Mouse (Mus musculus) myocyte (in vitro differentiated cells): Measurements from ENCODE around the gene Slc24a3. TPM values are rescaled to one million over a fixed set of nuclear protein-coding genes. Genes with fewer than 3 reads are reported as not detected.
A peak's percentile ranks its signal among the peaks of the same experiment; 100 is the strongest.

Source experiments
- H3K27me3 ChIP-seq: one replicate; pipeline ENCODE4 v1.6.1; 2011; ENCODE audit not compliant: control insufficient read depth, insufficient read depth, insufficient read length
- H3K36me3 ChIP-seq: one replicate; pipeline ENCODE4 v1.6.1; 2011; ENCODE audit not compliant: control insufficient read depth, insufficient read depth
- H3K4me2 ChIP-seq: one replicate; pipeline ENCODE4 v1.6.1; 2011; ENCODE audit warnings: low read depth, control low read depth
- H3K4me3 ChIP-seq: one replicate; pipeline ENCODE4 v1.5.1; 2011; ENCODE audit warnings: mild to moderate bottlenecking, control low read depth, moderate library complexity
- H3K79me2 ChIP-seq: one replicate; pipeline ENCODE4 v1.6.1; 2011; ENCODE audit not compliant: control insufficient read depth, insufficient read depth
- H3ac ChIP-seq: one replicate; pipeline ENCODE4 v1.6.1; 2011; ENCODE audit not compliant: control insufficient read depth, insufficient read length
- CEBPB ChIP-seq: IDR thresholded peaks from 2 replicates; pipeline ENCODE4 v1.6.1; 2011; ENCODE audit warnings: mild to moderate bottlenecking, moderate library complexity; ENCODE audit not compliant: poor library complexity, insufficient read depth, severe bottlenecking
- E2F4 ChIP-seq: IDR thresholded peaks from one replicate; pipeline ENCODE4 v1.6.1; 2011; ENCODE audit warnings: mild to moderate bottlenecking, control low read depth, moderate library complexity; ENCODE audit not compliant: insufficient read depth
- MAX ChIP-seq: IDR thresholded peaks from one replicate; pipeline ENCODE4 v1.6.1; 2011; ENCODE audit warnings: low read depth, mild to moderate bottlenecking, control low read depth
- MYOD1 ChIP-seq, 3 experiments: IDR thresholded peaks; one replicate each; pipeline ENCODE4 v1.6.1; 2011; ENCODE audit warnings: control low read depth in 2 of 3, low read depth in 2 of 3, mild to moderate bottlenecking in 2 of 3, moderate library complexity in 1 of 3; ENCODE audit not compliant: insufficient read length in 2 of 3, control insufficient read depth in 1 of 3
- MYOG ChIP-seq, 3 experiments: IDR thresholded peaks; one replicate each; pipeline ENCODE4 v1.6.1; 2011; ENCODE audit warnings: control low read depth in 2 of 3, low read depth in 2 of 3, mild to moderate bottlenecking in 2 of 3; ENCODE audit not compliant: insufficient read length in 2 of 3, control insufficient read depth in 1 of 3, insufficient read depth in 1 of 3
- POLR2A ChIP-seq: IDR thresholded peaks from one replicate; pipeline ENCODE4 v1.6.1; 2011; ENCODE audit warnings: low read depth, mild to moderate bottlenecking, control low read depth, moderate library complexity; ENCODE audit not compliant: insufficient read length
- POLR2AphosphoS2 ChIP-seq: IDR thresholded peaks from one replicate; pipeline ENCODE4 v1.6.1; 2011; ENCODE audit warnings: low read depth, control low read depth; ENCODE audit not compliant: insufficient read length
- REST ChIP-seq: IDR thresholded peaks from one replicate; pipeline ENCODE4 v1.6.1; 2011; ENCODE audit warnings: mild to moderate bottlenecking, control low read depth, moderate library complexity; ENCODE audit not compliant: insufficient read depth, insufficient read length
- SRF ChIP-seq: IDR thresholded peaks from one replicate; pipeline ENCODE4 v1.6.1; 2011; ENCODE audit warnings: low read depth; ENCODE audit not compliant: control insufficient read depth, insufficient read length
- TCF12 ChIP-seq: IDR thresholded peaks from one replicate; pipeline ENCODE4 v1.6.1; 2011; ENCODE audit warnings: mild to moderate bottlenecking, control low read depth; ENCODE audit not compliant: poor library complexity, insufficient read depth, severe bottlenecking
- TCF3 ChIP-seq: IDR thresholded peaks from one replicate; pipeline ENCODE4 v1.6.1; 2011; ENCODE audit warnings: low read depth, control low read depth; ENCODE audit not compliant: insufficient read length
- USF1 ChIP-seq: IDR thresholded peaks from one replicate; pipeline ENCODE4 v1.6.1; 2011; ENCODE audit warnings: low read depth, mild to moderate bottlenecking, control low read depth, moderate library complexity
- polyA plus RNA-seq: library from polyadenylated mRNA; unstranded; fragments of >200 nt; fragmentation: generic; extraction: Trizol; gene quantifications from one replicate; pipeline ENCODE4 v1.2.1, GENCODE M21; 2012; ENCODE audit warnings: missing spikeins

Slc24a3 gene
- polyA plus RNA-seq, 1 experiment: 4.8 TPM

DNA sequence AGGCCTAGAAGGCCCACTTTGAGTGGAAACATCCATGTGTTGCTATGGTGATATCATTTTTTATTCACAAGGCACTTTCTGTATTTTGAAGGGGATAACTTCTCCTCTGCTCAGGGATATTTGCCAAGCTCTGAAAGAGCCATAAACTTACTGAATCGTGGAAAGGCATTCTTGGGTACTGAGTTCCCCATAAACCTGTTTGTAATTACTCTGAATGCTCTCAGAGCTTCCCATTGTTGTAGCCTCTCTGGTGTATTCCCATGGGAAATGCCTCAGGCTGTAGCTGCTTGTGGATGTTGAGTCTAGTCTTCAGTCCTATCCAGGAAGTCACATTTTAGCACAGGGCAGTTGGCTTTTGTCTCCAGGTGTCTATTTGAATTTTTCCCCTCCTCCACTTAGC lies 125.3 kb downstream of the Slc24a3 start:
- H3K27me3 ChIP-seq: no peaks in the 10 kb centered on the region
- H3K4me2 ChIP-seq: no peak overlapping the region
- no peak overlapping the region for H3ac ChIP-seq
- TF ChIP-seq MAX (no peak), E2F4 (no peak), MYOG (IDR thresholded peaks at IDR 0.05; ENCODE audit: control insufficient read depth in 1 of 3, insufficient read depth in 1 of 3, insufficient read length in 2 of 3, low read depth in 2 of 3) (no peak), REST (no peak), TCF12 (no peak), USF1 (no peak), SRF (no peak), CEBPB (no peak), MYOD1 (IDR thresholded peaks at IDR 0.05; ENCODE audit: control insufficient read depth in 1 of 3, insufficient read length in 2 of 3, low read depth in 2 of 3) (no peak), TCF3 (no peak), POLR2AphosphoS2 (no peak), POLR2A (no peak)
- H3K79me2 ChIP-seq: no peaks in the 10 kb centered on the region
- no peak overlapping the region for H3K4me3 ChIP-seq
- no peaks in the 10 kb centered on the region for H3K36me3 ChIP-seq

DNA sequence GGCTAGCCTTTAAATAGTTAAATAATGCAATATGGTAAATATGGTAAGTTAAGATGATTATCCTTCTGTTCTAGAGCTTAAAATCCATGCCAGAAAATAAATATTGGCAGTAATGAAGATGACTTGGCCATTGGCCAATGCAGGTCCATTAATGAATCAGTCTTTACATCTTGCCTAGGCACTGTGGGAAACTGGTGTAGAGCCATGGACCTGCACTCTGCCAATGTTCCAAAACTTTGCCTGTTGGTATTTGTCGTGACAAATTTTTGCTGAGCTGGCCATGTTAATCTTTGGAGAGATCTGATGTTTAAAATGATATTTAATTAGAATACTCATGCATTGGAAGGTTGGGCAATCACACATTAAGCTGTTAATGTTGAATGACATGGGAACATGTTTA lies 129.4 kb downstream of the Slc24a3 start:
- no peak overlapping the region for H3ac ChIP-seq
- H3K79me2 ChIP-seq: no peaks in the 10 kb centered on the region
- no peak overlapping the region for H3K4me2 ChIP-seq
- no peak for TF ChIP-seq POLR2A
- no peak for TF ChIP-seq MYOD1 (IDR thresholded peaks at IDR 0.05; ENCODE audit: control insufficient read depth in 1 of 3, insufficient read length in 2 of 3, low read depth in 2 of 3)
- TF ChIP-seq TCF3: no peak
- TF ChIP-seq MAX: no peak
- TF ChIP-seq POLR2AphosphoS2: no peak
- TF ChIP-seq SRF: no peak
- no peak for TF ChIP-seq TCF12
- TF ChIP-seq E2F4: no peak
- TF ChIP-seq MYOG (IDR thresholded peaks at IDR 0.05; ENCODE audit: control insufficient read depth in 1 of 3, insufficient read depth in 1 of 3, insufficient read length in 2 of 3, low read depth in 2 of 3): no peak
- TF ChIP-seq USF1: no peak
- H3K36me3 ChIP-seq: no peaks in the 10 kb centered on the region
- H3K4me3 ChIP-seq: no peak overlapping the region
- no peaks in the 10 kb centered on the region for H3K27me3 ChIP-seq

DNA sequence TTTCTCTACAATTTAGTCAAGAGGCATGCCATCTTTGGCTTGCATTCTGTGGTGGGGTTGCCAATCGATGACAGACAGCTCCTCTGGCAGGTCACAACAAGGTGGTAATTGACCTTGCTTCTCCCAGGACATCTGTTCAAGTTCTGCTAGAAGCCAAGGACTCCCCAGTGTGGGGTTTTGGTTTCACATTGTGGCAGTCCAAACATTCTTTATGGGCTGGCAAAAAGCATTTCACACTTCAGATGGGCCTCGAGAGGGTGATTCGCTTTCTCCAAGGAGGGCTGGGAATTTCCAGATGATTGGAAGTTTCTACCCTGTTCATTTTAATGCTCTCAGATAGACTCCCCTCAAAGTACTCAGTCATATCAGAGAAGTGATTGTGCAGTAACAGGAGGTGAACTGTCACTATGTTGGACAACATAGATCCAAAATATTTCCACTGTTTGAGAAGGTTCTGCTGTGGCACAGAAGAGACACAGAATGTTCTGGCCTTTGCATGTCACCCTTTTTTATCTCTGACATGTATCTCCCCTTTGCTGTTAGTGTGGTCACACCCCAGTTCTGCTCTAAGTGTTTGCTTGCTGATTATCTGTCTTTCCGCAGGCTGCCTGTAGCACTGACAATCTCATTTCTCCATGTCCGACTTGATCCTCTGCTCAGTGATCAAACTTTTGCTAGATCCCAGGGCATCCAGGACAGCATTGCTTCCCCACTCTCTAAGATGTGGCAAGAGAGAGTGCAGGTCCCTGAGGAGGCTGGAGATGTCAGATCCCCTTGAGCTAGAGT lies 132.6 kb downstream of the Slc24a3 start:
- no peaks in the 10 kb centered on the region for H3K79me2 ChIP-seq
- no peaks in the 10 kb centered on the region for H3K36me3 ChIP-seq
- TF ChIP-seq REST (no peak), MYOG (IDR thresholded peaks at IDR 0.05; ENCODE audit: control insufficient read depth in 1 of 3, insufficient read depth in 1 of 3, insufficient read length in 2 of 3, low read depth in 2 of 3) (peak in 1 of 3 experiments; percentile 3), MYOD1 (IDR thresholded peaks at IDR 0.05; ENCODE audit: control insufficient read depth in 1 of 3, insufficient read length in 2 of 3, low read depth in 2 of 3) (peak in 1 of 3 experiments; percentile 2), MAX (no peak)
- H3K4me3 ChIP-seq: no peak overlapping the region
- no peak overlapping the region for H3ac ChIP-seq
- H3K4me2 ChIP-seq: no peak overlapping the region
- no peaks in the 10 kb centered on the region for H3K27me3 ChIP-seq

DNA sequence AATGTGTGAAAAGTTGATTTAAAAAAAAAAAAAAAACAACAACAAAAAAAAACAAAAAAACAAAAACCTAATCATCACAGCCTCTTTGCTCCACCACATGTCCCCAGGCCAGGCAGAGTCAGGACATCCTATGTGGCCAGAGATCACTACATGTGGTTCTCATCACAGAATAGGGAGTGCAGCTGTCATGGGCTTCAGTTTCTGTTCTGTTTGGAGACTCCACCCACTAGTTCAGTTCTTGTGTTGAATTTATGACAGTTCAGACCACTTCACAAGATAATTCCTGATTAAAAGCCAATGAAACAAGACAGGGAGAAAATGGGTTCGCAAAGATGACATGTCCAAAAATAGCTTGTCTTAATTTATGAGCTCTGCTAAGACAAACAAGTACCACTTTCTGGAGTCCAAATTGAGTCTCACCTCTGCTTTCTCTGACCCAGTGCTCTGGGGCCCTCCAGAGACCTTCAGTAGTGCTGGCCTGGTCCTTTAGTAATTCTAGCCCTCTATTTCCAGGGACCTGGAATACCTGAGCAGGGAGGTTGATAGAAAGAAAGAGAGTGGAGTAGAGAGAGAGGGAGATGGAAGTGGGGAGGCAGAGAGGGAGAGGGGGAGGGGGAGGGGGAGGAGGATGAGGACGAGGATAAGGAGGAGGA lies 139.8 kb downstream of the Slc24a3 start:
- no peaks in the 10 kb centered on the region for H3K79me2 ChIP-seq
- no peak overlapping the region for H3ac ChIP-seq
- H3K36me3 ChIP-seq: no peaks in the 10 kb centered on the region
- TF ChIP-seq MYOG (IDR thresholded peaks at IDR 0.05; ENCODE audit: control insufficient read depth in 1 of 3, insufficient read depth in 1 of 3, insufficient read length in 2 of 3, low read depth in 2 of 3): peak in 1 of 3 experiments; percentile 43
- no peak for TF ChIP-seq POLR2AphosphoS2
- TF ChIP-seq MYOD1 (IDR thresholded peaks at IDR 0.05; ENCODE audit: control insufficient read depth in 1 of 3, insufficient read length in 2 of 3, low read depth in 2 of 3): peak in 2 of 3 experiments; percentile 38 to 60
- H3K4me3 ChIP-seq: no peak overlapping the region
- peak overlapping the region; percentile 14 for H3K4me2 ChIP-seq
- H3K27me3 ChIP-seq: no peaks in the 10 kb centered on the region

DNA sequence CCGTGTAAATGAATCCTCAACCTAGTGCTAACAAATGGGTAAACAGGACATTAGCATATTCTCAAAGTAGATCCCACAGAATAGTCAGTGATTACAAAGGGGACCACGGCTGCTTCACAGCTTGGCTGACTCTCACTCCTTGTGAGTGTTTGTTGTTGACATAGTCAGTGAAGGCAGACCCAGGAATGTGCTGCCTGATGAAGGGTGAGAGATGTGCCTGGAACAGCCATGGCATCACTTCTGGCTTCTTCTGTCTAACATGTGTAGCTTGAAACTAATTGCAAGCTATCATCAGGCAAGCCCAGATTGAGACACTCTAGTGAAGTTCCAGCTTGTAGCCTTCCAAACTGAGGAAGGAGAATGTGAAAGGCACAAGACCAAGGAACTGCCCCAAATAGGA lies 151.4 kb downstream of the Slc24a3 start:
- Histone ChIP-seq H3ac (no peak overlapping the region), H3K79me2 (no peaks in the 10 kb centered on the region), H3K36me3 (no peaks in the 10 kb centered on the region), H3K4me2 (no peak overlapping the region), H3K4me3 (no peak overlapping the region), H3K27me3 (no peaks in the 10 kb centered on the region)
- no peak for TF ChIP-seq REST
- TF ChIP-seq POLR2A: no peak
- TF ChIP-seq CEBPB: no peak
- TF ChIP-seq MYOD1 (IDR thresholded peaks at IDR 0.05; ENCODE audit: control insufficient read depth in 1 of 3, insufficient read length in 2 of 3, low read depth in 2 of 3): no peak
- TF ChIP-seq TCF12: no peak
- no peak for TF ChIP-seq MAX
- no peak for TF ChIP-seq MYOG (IDR thresholded peaks at IDR 0.05; ENCODE audit: control insufficient read depth in 1 of 3, insufficient read depth in 1 of 3, insufficient read length in 2 of 3, low read depth in 2 of 3)
- no peak for TF ChIP-seq USF1
- TF ChIP-seq POLR2AphosphoS2: no peak
- TF ChIP-seq E2F4: no peak
- no peak for TF ChIP-seq SRF
- no peak for TF ChIP-seq TCF3
